Mouse (Mus musculus): ENCODE results near the gene Rack1. TPM values are rescaled to one million over a fixed set of nuclear protein-coding genes. Genes with fewer than 3 reads are reported as not detected.

The Rack1 gene
- polyA plus RNA-seq, 1 experiment from 2014 or later, result 603 TPM

- Histone ChIP-seq H3K36me3 (ENCODE audit: control insufficient read depth, insufficient read depth, low read length) (no peaks in the 10 kb centered on the region), H3K9me3 (replicated peaks; ENCODE audit: control insufficient read depth, low read length) (0 out of 2 replicates have a peak, but pooled peaks cover 3% of the 10 kb centered on the region), H3K9ac (ENCODE audit: low read depth, low read length) (peak overlapping the region; percentile 65; the same call in 1 of the 2 replicates), H3K4me3 (ENCODE audit: low read depth, low read length) (peak overlapping the region; percentile 48), H3K4me1 (ENCODE audit: control insufficient read depth, insufficient read depth, low read length) (0 out of 2 replicates have a peak, but pooled peaks cover 3% of the 10 kb centered on the region), H3K27ac (ENCODE audit: low read depth, low read length) (no peak overlapping the region), H3K4me2 (peak overlapping the region; percentile 66), H3K27me3 (ENCODE audit: control insufficient read depth, insufficient read depth, low read length) (peaks cover 5% of the 10 kb centered on the region; the same call in 1 of the 2 replicates)
- ATAC-seq (replicated peaks; ENCODE audit: insufficient number of reproducible peaks, low FRiP score, low TSS enrichment), result no peak
- 2% methylated on average over 6 of the region's 6 CpGs for whole genome bisulfite sequencing (ENCODE audit: insufficient replicate concordance)
Measured at GRCm38 (mm10) chr11:48826752-48827096, 26.6 kb downstream of the Rack1 start.

- no peak overlapping the region for H3K4me2 ChIP-seq
- no peak overlapping the region for H3K9ac ChIP-seq (ENCODE audit: low read depth, low read length)
- H3K27ac ChIP-seq (ENCODE audit: low read depth, low read length), result no peak overlapping the region
- H3K4me3 ChIP-seq (ENCODE audit: low read depth, low read length), result no peak overlapping the region
- 0 out of 2 replicates have a peak, but pooled peaks cover 3% of the 10 kb centered on the region for H3K9me3 ChIP-seq (replicated peaks; ENCODE audit: control insufficient read depth, low read length)
- no peaks in the 10 kb centered on the region for H3K36me3 ChIP-seq (ENCODE audit: control insufficient read depth, insufficient read depth, low read length)
- 64% methylated on average over 6 of the region's 6 CpGs for WGBS (ENCODE audit: insufficient replicate concordance)
- H3K4me1 ChIP-seq (ENCODE audit: control insufficient read depth, insufficient read depth, low read length), result 0 out of 2 replicates have a peak, but pooled peaks cover 3% of the 10 kb centered on the region
- no peak for ATAC-seq (replicated peaks; ENCODE audit: insufficient number of reproducible peaks, low FRiP score, low TSS enrichment)
- H3K27me3 ChIP-seq (ENCODE audit: control insufficient read depth, insufficient read depth, low read length), result peaks cover 5% of the 10 kb centered on the region; the same call in 1 of the 2 replicates
Measured at GRCm38 (mm10) chr11:48827926-48828325, 27.8 kb downstream of the Rack1 start.

GRCm38 (mm10) chr11:48830279-48830678 is 30.1 kb downstream of the Rack1 start:
- 32% methylated on average over 2 of the region's 2 CpGs for WGBS (ENCODE audit: insufficient replicate concordance)
- H3K9ac ChIP-seq (ENCODE audit: low read depth, low read length), result no peak overlapping the region
- 0 out of 2 replicates have a peak, but pooled peaks cover 3% of the 10 kb centered on the region for H3K9me3 ChIP-seq (replicated peaks; ENCODE audit: control insufficient read depth, low read length)
- no peak overlapping the region for H3K4me2 ChIP-seq
- no peak for ATAC-seq (replicated peaks; ENCODE audit: insufficient number of reproducible peaks, low FRiP score, low TSS enrichment)
- no peaks in the 10 kb centered on the region for H3K27me3 ChIP-seq (ENCODE audit: control insufficient read depth, insufficient read depth, low read length)
- no peak overlapping the region for H3K27ac ChIP-seq (ENCODE audit: low read depth, low read length)
- no peaks in the 10 kb centered on the region for H3K4me1 ChIP-seq (ENCODE audit: control insufficient read depth, insufficient read depth, low read length)
- no peaks in the 10 kb centered on the region for H3K36me3 ChIP-seq (ENCODE audit: control insufficient read depth, insufficient read depth, low read length)
- H3K4me3 ChIP-seq (ENCODE audit: low read depth, low read length), result no peak overlapping the region

GRCm38 (mm10) chr11:48831273-48831672 is 31.1 kb downstream of the Rack1 start:
- H3K4me2 ChIP-seq, result no peak overlapping the region
- H3K27ac ChIP-seq (ENCODE audit: low read depth, low read length), result no peak overlapping the region
- no peaks in the 10 kb centered on the region for H3K27me3 ChIP-seq (ENCODE audit: control insufficient read depth, insufficient read depth, low read length)
- ATAC-seq (replicated peaks; ENCODE audit: insufficient number of reproducible peaks, low FRiP score, low TSS enrichment), result no peak
- H3K4me3 ChIP-seq (ENCODE audit: low read depth, low read length), result no peak overlapping the region
- H3K4me1 ChIP-seq (ENCODE audit: control insufficient read depth, insufficient read depth, low read length), result no peaks in the 10 kb centered on the region
- 75% methylated on average over 2 of the region's 2 CpGs for WGBS (ENCODE audit: insufficient replicate concordance)
- H3K9me3 ChIP-seq (replicated peaks; ENCODE audit: control insufficient read depth, low read length), result 0 out of 2 replicates have a peak, but pooled peaks cover 3% of the 10 kb centered on the region
- no peak overlapping the region for H3K9ac ChIP-seq (ENCODE audit: low read depth, low read length)
- H3K36me3 ChIP-seq (ENCODE audit: control insufficient read depth, insufficient read depth, low read length), result no peaks in the 10 kb centered on the region

GRCm38 (mm10) chr11:48833078-48833730 is 33.1 kb downstream of the Rack1 start:
- Histone ChIP-seq H3K36me3 (ENCODE audit: control insufficient read depth, insufficient read depth, low read length) (no peaks in the 10 kb centered on the region), H3K27me3 (ENCODE audit: control insufficient read depth, insufficient read depth, low read length) (no peaks in the 10 kb centered on the region), H3K27ac (ENCODE audit: low read depth, low read length) (no peak overlapping the region), H3K4me1 (ENCODE audit: control insufficient read depth, insufficient read depth, low read length) (no peaks in the 10 kb centered on the region), H3K4me3 (ENCODE audit: low read depth, low read length) (peak overlapping the region; percentile 63), H3K9me3 (replicated peaks; ENCODE audit: control insufficient read depth, low read length) (no peaks in the 10 kb centered on the region), H3K4me2 (peak overlapping the region; percentile 65), H3K9ac (ENCODE audit: low read depth, low read length) (no peak overlapping the region)
- 34% methylated on average over 9 of the region's 9 CpGs for WGBS (ENCODE audit: insufficient replicate concordance)
- no peak for ATAC-seq (replicated peaks; ENCODE audit: insufficient number of reproducible peaks, low FRiP score, low TSS enrichment)

- Histone ChIP-seq H3K36me3 (ENCODE audit: control insufficient read depth, insufficient read depth, low read length) (no peaks in the 10 kb centered on the region), H3K9me3 (replicated peaks; ENCODE audit: control insufficient read depth, low read length) (no peaks in the 10 kb centered on the region), H3K4me3 (ENCODE audit: low read depth, low read length) (peak overlapping the region; percentile 63), H3K4me1 (ENCODE audit: control insufficient read depth, insufficient read depth, low read length) (0 out of 2 replicates have a peak, but pooled peaks cover 3% of the 10 kb centered on the region), H3K27me3 (ENCODE audit: control insufficient read depth, insufficient read depth, low read length) (no peaks in the 10 kb centered on the region), H3K9ac (ENCODE audit: low read depth, low read length) (peak overlapping the region; percentile 56), H3K4me2 (peak overlapping the region; percentile 65), H3K27ac (ENCODE audit: low read depth, low read length) (0 out of 2 replicates have a peak overlapping the region, but pooled peaks have one; percentile 12)
- under 1% methylated on average over 30 of the region's 30 CpGs for WGBS (ENCODE audit: insufficient replicate concordance)
- ATAC-seq (replicated peaks; ENCODE audit: insufficient number of reproducible peaks, low FRiP score, low TSS enrichment), result peak; percentile 91
Measured at GRCm38 (mm10) chr11:48833731-48834639, 33.9 kb downstream of the Rack1 start.

- 64% methylated on average over 6 of the region's 6 CpGs for WGBS (ENCODE audit: insufficient replicate concordance)
- H3K9ac ChIP-seq (ENCODE audit: low read depth, low read length), result no peak overlapping the region
- H3K27ac ChIP-seq (ENCODE audit: low read depth, low read length), result no peak overlapping the region
- ATAC-seq (replicated peaks; ENCODE audit: insufficient number of reproducible peaks, low FRiP score, low TSS enrichment), result no peak
- H3K4me2 ChIP-seq, result no peak overlapping the region
- H3K9me3 ChIP-seq (replicated peaks; ENCODE audit: control insufficient read depth, low read length), result no peaks in the 10 kb centered on the region
- 0 out of 2 replicates have a peak, but pooled peaks cover 4% of the 10 kb centered on the region for H3K27me3 ChIP-seq (ENCODE audit: control insufficient read depth, insufficient read depth, low read length)
- H3K4me1 ChIP-seq (ENCODE audit: control insufficient read depth, insufficient read depth, low read length), result 0 out of 2 replicates have a peak, but pooled peaks cover 3% of the 10 kb centered on the region
- H3K4me3 ChIP-seq (ENCODE audit: low read depth, low read length), result no peak overlapping the region
- H3K36me3 ChIP-seq (ENCODE audit: control insufficient read depth, insufficient read depth, low read length), result no peaks in the 10 kb centered on the region
Measured at GRCm38 (mm10) chr11:48835923-48836322, 35.8 kb downstream of the Rack1 start.

GRCm38 (mm10) chr11:48836990-48837309 is 36.8 kb downstream of the Rack1 start:
- Histone ChIP-seq H3K4me2 (peak overlapping the region; percentile 93), H3K9ac (ENCODE audit: low read depth, low read length) (peak overlapping the region; percentile 71), H3K4me3 (ENCODE audit: low read depth, low read length) (peak overlapping the region; percentile 86), H3K27ac (ENCODE audit: low read depth, low read length) (no peak overlapping the region), H3K4me1 (ENCODE audit: control insufficient read depth, insufficient read depth, low read length) (0 out of 2 replicates have a peak, but pooled peaks cover 3% of the 10 kb centered on the region), H3K9me3 (replicated peaks; ENCODE audit: control insufficient read depth, low read length) (no peaks in the 10 kb centered on the region), H3K36me3 (ENCODE audit: control insufficient read depth, insufficient read depth, low read length) (no peaks in the 10 kb centered on the region), H3K27me3 (ENCODE audit: control insufficient read depth, insufficient read depth, low read length) (0 out of 2 replicates have a peak, but pooled peaks cover 4% of the 10 kb centered on the region)
- 11% methylated on average over 11 of the region's 11 CpGs for WGBS (ENCODE audit: insufficient replicate concordance)
- ATAC-seq (replicated peaks; ENCODE audit: insufficient number of reproducible peaks, low FRiP score, low TSS enrichment), result no peak

Data from heart, embryonic 11.5 days (tissue).